Mouse (Mus musculus) kidney, postnatal 10 days (tissue): ENCODE data around the gene Nrap.
"Not testable (repeated sequence)": the region's sequence is repeated elsewhere in the genome, so short reads cannot be mapped to it uniquely, and the experiment has no call there.

Experiments used
- DNase-seq: peaks from one replicate; pipeline ENCODE4 v3.0.0; 2021; ENCODE audit warnings: mixed read lengths

Nrap gene

DNA sequence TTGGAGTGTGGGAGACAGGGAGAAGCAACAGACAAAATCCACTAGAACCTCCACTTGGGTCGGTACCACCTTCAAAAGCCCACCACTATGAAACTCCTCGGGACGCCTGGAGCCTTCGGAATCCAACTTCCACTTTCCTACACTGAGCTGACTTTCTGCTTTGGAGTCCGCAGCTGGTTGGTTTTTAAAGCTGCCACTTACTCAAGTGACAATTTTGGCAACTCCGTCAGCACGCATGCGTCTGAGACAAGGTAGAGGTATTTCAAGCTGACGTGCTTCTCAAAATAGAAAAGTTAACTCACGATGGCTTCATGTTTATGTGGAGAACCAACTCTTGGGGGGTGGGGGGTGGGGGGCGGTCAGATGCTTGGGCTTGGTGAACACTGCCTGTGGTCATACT is at the start of gene Nrap:
Nrap (minus strand) TSS at position 159 of the 400 bp plus-strand sequence.
- no peak for DNase-seq

DNA sequence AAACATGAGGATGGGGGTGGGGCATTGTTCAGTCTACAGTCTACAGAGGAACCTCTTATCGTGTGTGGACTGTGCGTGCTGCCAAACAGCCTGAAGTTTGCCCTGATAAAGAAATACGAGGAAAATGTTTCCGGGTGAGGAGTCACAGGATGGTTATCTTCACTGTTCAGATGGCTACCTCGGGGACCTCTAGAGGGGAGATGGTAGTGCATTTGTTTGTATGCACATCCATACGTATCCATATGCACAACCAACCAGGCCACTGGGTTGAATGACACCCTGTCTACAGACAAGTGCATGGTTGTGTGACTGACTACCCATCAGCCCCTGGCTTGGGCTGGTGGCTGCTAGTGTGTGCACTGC is 49.2 kb upstream of the Nrap start:
- peak; percentile 49 for DNase-seq

DNA sequence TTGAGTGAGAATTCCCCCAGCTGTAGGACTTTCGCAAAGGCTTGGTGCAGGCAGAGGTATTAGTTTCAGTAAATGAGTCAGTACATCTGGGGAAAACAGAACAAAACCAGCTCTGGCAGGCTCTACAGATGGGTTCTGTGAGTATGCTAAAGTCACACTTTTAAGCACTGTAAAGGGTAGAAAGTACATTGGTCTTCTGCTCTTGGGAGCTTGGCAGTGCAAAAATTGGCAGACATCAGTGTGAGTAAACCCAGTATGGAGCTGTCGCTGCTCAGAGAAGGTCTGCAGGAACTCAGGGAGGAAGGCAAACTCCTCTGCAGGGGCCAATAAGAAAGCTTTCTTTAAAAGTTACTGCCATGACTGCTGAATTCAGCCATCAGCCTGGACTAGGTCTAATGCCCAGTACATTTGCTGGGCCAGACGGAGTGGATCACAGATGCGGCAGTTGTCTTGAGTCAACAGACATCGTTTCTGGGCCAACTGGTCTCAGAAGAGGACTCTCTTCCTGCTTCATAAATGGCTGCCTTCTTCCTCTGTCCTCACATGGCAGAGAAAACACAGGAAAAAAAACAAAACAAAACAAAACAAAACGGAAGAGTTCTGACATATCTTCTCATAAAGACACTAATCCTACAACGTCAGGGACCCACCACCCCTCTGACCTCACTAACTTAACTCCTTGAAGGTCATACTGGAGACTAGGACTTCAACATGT is 48.7 kb upstream of the Nrap start:
- DNase-seq = peak; percentile 74

DNA sequence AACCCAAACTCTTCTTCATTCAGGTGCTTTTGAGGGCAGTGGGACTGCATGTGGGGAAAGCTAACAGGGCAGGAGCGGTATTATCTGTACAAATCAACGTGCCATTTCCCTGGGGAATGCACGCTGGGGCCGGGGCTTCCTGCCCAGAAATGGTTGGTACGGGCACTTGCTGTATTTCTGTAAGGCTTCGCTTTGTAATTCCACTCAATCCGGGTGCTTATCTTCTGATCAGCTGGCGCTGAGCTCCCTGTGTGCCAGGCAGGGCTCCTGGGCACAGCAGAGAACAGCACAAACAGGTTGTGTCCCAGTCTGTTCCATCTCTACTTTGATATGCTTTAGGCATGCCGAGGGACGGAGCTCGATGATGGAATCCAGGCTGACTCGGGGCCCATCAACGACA is 46.5 kb upstream of the Nrap start:
- DNase-seq = no peak

DNA sequence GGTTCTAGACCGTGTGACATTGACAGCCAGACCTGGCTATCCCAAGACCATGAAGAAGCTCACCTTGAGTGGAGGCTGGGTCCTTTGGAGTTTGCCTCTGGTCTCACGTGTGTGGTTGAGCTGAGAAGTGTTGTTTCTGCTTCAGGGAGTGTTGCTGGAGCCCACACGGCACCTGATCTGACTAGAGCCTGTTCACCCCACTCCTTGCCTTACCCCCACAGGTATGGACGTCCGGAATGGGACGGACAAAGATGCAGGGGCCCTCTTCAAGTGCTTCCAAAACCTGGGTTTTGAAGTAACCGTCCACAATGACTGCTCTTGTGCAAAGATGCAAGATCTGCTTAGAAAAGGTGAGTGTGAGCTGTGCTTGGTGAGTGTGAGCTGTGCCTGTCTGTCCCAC is 43.7 kb upstream of the Nrap start:
- no peak for DNase-seq

DNA sequence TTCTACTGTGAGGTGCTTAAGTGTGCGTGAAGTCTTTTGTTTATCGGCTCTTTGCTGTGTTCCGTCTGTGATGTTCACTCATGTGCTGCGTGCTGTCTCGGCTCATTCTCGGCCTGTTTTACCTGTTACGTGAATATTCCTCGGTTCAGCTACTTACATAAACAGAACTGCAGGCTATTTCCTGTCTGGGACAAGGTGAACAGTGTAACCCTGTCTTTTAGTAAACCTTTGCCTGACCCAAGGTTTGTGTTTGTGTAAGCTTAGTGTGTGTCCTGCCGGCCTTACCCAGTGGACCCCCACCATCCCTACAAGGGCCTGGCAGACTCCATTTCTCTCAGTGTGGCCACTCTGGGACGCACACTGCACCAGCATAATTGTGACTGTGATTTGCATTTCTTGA is 42.9 kb upstream of the Nrap start:
- no peak for DNase-seq

DNA sequence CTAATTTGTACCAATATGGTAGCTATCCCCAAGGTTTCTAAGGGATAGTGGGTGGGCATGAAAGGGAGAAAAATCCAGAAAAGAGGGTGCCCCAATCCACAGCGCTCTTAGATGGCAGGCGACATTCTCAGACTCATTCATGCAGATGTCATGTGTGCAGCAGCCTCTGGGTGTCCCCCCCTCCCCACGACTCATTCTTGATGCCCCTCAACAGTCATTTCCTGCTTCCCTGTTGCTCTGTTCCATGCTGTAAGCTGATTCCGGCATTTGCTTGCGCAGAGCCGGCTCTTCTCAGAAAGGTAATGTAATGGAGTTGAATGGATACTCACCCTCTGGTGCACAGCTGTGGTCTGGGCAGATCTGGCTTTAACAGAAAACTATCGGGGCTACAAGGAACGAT is 40.5 kb upstream of the Nrap start:
- DNase-seq = no peak

DNA sequence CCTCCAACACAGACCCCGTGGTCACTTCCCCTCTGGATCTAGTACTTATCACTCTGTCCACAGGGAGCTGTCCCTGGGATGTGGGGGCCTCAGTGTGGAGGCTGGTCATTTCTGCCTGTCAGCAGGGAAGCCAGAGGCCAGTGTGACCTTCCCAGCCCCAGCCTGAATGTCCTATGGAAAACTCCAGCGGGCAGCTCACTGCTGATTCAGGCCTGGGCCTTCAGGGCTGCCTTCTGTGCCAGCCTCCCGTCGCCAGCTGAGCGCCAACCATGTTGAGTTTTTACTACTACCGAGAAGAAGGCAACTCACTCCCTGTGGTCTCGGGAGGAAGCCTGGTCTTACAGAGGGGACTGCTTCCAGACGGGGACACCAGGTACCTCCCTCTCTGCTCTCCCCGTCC is 35.7 kb upstream of the Nrap start:
- peak; percentile 49 for DNase-seq

DNA sequence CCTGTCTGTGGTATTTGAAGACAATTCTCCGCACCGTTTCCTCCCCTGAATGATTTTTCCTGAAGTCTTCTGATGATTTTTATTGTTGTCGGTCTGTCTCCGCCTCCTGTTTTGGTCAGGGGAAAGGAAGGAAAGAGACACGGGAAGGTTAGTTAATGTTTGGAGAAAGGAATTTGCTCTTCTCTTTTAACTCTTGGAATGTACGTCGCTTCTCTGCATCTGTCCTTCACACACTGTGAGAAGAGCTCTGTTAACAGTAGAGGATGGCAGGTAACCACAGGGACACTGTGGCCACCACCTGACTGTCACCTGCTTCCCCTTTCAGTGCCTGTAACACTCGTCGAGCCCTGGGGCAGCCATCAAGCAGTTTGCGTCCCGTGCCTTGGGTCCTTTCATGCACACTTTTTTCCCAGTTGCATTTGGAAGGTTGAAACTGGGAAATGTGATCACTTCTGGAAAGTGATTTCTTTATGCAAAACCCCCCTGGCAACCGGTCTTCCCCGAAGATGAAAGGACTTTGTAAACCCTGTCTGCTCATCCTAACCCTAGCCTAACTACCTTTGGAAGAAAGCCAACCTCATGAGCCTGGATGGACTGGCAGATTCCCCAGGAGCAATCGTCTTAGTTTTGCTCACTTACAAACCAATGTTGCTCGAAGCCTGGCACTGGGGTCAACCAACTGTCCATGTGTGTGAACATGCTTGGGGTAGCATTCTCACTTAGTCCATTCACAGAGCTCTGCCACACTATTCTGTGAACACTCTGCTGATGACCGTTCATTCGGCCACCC is 35.0 kb upstream of the Nrap start:
- DNase-seq = peak; percentile 24

DNA sequence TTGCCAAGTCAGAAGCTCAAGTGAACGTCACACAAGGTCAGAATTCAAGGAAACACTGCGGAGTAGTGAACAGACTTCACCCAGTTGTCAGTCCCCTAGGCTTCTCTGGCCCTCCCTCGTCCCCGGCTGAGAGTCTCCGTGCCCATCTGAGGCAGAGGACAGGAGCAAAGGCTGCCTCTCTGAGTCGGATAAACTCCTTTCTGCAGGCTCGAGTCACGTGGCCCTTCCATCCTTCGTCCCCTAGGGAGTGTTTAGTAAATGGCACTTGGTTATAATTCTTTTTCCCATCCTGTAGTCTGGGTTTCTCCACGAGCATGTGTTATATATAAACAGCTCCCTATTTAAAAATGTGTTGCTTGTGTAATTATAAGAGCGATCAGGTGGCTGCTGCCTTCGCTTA is 33.5 kb upstream of the Nrap start:
- DNase-seq = peak; percentile 61

DNA sequence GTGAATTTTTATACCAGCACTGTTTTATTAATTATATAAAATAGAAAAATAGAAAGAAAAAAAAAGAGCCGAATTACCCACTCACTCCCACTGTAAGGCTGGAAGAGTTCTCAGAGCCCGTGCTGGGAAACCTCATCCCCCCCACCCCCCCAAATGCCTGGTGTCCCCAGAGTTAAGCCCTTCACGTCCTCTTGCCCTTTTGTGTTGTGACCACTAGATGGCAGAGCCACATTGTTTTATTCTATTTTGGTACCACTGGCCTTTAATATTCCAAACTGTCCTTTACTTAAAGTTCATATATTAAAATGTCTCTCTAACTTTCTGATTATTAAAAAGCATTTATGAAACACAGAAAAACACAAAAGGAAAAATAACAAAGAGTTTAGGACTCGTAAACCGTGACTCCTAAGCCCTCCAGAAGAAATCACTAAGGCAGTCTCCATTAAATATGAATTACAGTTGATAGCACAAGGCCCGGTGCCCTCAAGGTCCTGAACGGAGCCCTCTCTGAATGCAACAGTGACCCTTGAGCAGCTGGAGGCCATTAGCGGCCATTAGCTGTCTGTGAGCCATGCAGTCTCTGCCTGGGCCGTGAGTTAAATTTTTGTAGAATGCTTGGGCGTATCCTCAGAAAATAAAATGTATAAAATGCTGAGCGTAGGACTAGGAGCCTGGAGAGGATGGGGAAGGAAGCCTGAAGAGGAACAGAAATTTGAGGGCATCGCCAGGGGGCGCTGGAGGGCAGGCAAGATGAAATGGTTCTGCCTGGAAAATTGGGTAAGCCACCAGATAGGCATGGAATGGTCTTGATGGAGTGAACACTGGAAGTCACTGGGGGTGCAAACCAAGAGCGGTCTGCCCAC is 32.9 kb upstream of the Nrap start:
- DNase-seq = peak; percentile 95

DNA sequence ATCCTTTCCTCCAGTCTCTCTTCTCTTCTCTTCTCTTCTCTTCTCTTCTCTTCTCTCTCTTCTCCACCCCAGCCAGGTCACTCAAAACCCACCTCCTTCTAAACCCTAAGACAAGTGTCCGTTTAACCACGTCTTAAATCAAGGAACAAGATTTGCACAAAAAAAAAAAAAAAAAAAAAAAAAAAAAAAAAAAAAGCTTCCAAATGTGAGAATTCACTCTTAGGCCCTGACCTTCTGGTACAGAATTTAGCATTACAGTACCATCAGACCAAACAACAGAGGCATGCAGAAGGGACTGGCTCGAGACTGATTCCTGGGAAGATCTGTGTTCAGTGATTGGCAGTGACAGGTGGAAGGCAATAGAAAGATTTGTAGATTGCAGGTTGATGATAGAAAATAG is 30.5 kb upstream of the Nrap start:
- no peak for DNase-seq

DNA sequence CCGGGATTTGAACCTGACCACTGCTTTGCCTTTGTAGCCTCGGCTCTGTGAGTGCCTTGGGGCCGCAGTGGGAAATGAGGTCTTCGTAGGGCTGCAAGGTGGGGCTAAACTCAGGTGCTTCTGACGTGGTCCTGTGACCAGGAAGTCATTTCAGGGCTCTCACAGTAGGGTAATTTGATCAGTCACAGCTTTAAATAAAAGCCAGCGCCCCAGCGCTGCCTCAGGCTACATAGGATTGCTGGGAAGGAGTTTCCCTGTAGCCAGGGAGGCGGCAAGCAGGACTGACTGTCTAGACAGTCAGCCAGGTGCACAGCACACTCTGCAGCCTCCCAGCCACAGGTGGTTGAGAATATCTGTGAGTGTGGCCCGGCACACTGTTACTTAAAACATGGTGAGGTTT is 29.6 kb upstream of the Nrap start:
- DNase-seq = no peak

DNA sequence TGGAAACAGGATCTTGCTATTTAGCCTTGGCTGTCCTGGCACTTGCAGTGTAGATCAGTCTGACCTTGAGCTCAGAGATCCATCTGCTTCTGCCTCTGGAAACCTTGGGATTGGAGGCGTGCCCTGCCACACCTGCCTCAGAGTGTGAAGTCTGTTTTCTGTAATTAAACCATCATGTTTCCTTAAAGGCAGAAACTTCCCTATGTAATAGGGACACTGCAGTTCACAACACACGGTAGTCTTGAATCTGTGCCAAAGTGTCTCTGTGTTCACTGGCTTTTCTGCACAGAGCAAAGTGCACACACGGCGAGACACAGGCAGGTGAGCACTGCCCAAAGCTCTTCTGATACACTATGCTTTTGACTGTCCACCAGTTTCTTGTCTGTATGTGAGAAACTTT is 28.6 kb upstream of the Nrap start:
- DNase-seq = no peak

DNA sequence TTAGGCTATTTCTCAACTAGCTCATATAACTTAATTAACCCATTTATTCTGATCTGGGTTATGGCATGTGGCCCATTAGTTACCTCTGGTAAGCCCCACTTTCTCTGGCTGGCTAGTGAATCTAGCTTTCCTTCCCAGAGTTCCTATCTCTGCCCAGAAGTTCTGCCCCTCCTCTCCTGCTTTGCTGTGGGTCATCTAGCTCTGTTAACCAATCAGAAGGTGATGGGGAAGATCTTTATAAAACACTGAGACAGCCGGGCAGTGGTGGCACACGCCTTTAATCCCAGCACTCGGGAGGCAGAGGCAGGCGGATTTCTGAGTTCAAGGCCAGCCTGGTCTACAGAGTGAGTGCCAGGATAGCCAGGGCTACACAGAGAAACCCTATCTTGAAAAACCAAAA is 20.0 kb upstream of the Nrap start:
- not testable (repeated sequence) for DNase-seq

DNA sequence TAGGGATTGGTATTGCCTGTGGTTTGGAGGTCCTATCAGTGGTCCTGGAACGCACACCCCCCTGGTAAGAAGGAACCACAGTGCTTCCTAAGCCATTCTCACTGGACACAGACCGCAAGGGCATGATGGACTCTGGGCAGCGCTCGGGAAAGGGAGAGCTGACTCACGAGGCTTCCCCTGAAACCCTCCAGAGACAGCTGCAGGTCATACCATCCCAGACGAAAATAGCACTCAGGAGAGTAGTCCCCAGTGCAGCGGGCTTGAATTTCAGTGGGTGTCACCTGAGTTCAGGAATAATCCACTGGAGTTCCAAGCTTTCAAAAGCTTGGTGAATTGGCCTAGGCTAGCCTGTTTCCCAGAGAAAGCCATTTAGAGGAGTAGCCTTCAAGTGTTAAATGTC is 16.7 kb upstream of the Nrap start:
- DNase-seq = no peak

DNA sequence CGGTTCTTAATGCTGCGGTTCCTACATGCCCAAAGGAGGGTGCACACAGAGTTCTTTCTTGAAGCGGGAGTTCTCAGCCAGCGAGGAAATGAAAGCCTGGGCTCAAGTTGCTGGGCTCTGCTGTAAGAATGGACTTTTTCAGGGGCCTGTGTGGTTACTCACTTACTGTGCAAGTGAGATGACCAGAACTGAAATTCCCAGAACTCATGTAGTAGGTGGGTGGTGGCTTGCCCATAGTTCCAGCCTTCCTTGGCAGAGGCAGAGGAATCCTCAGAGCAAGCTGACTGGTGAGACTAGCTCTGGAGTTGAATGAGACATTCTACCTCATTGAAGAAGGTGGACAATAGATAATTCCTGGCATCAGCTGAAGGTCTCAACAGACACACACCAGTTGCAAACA is 16.0 kb upstream of the Nrap start:
- DNase-seq = no peak

DNA sequence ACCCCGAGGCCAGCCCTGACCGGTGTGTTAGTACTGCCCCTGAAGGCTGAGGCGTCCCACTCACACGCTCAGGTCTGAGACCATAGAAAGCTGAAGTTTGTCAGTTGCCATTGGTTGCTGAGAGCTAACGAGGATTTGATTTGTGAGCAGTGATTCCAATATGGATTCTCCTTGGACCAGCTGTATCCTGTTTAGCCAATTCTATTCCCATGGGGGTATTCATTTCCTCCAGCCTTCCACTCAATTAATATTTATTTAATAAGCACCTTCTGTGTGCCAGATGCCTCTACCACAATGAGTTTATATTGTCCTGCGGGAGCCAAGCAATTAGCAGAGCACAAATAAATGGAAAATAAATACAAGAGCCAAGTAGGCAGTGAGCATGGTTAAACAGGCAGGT is 12.0 kb upstream of the Nrap start:
- no peak for DNase-seq

DNA sequence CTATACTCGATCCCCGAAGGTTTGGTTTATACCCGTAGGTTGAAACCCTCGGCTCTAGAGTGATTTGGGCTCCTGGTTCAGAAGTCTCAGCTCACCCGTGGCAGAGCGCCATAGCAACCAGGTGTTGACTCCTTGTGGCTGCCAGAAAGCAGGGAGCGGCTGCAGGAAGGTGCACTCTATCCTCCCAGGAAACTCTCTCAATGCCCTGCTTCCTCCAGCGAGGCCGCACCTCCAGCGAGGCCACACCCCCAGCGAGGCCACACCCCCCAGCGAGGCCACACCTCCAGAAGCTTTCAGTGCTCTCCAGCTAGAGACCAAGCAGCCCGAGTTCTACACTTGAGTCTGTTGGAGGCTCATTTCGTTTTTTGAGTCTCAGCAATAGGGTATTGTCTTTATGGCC is 10.4 kb upstream of the Nrap start:
- DNase-seq = peak; percentile 86

DNA sequence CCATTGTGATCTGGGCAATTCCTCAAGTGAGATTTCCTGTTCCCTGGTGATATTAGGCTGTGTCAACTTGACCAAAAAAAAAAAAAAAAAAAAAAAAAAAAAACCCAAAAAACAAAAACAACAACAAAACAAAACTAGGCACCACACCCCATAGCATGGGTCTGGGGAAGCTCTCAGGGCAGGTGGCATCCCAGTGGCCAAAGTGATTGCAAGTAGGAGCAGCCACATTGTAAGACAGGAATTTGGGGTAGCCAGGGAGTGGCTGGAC is 8.6 kb upstream of the Nrap start:
- no peak for DNase-seq

DNA sequence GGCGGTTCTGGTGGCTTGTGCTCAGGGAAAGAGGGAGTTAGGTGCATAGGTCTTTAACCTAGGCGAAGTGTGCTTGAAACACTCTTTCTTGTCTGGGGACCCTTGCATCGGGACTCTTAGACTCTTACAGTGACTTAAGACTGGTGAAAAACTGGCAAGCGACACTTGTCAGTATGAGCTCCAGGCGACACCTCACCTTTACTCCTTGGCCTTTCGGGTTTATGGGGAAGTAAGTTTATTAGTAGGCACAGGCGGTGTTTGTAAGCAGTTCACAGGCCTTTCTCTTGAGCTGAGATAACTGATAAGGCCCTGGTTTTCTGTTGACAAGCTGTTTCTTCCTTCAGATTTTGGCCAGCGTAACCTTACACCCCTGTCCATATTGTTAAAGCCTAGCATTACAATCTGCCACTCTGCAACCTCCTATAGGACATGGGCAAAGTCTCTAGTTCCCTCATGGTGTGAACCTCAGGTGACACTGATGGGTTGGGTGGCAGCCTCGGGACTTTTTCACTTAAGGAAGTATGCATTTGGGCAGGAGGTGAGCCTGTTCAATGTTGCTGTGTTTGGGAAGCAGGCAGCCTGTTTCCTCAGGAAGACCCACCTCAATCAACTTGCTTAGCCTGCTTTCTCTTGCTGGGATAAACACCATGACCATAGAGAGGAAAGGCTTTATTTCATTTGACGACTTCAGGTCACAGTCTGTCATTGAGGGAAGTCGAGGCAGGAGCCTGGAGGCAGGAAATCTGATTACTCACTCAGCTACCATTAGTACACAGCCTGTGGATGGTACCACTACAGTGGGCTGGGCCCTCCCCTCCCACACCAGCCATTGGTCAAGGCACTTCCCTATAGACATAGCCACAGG is 8.1 kb upstream of the Nrap start:
- DNase-seq = no peak

DNA sequence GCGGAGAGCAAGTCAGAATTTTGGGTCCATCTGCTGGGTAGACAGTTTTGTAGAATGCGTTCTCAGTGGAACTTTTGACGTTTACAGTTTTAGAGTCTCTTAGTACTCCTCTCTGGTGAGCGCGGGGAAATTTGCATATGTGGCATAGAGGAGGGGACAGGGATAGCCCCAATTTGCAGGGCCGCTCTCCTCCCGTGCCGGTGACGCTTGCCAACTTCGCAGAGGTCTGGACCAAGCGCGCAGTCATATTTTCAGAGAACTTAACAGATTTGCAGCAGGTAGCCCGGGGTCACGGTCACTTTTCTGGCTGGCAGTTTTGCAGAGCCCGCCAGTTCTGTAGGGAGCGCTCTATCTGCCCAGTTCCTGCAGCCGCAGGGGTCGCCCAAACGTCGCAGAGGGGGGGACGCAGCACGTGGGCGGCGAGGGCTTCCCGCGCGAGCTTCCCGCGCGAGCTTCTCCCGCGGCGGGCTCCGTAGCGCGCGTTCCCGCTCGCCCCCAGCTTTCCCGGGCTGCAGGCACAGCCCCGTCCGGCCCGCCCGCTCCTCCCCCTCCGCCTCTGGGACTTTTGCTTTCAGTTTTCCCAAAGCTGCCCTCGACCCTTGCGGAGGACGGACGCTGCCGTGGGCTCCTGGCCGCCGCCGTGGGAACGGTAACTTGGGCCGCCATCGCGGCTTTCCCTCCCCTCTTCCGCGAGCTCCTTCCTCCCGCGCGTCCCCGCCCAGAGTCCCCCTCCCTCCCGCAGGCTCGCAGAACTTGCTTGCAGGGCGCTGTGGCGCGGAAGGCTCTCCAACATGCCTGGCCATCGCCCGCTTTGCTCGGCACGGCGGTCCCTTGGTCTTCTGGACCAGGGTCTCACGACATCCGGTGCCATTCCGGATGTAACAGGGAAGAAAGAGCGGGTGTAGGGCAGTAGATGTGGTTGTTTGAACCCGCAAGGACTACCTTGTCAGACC is 7.1 kb upstream of the Nrap start, which contains the start of gene Casp7:
Casp7 (plus strand) TSS at position 461 of the 953 bp plus-strand sequence.
- DNase-seq = peak; percentile 86
